Mouse (Mus musculus) liver, adult 2 months (tissue): ENCODE results near the gene Rpl18.

Experiments used
- CTCF ChIP-seq: fragments of 200-500 bp; IDR thresholded peaks from 2 replicates; pipeline ENCODE4 v1.5.1; 2011; ENCODE audit warnings: low read depth, low read length, control low read depth
- POLR2A ChIP-seq: fragments of 200-500 bp; IDR thresholded peaks from 2 replicates; pipeline ENCODE4 v1.6.1; 2011; ENCODE audit warnings: low read length, control low read depth; ENCODE audit not compliant: insufficient read depth; ENCODE audit errors: extremely low read depth

- no peak for TF ChIP-seq CTCF
- no peak for TF ChIP-seq POLR2A
These were observed 31.7 kb upstream of the Rpl18 start, which contains the start of gene Ntn5 for GRCm38 (mm10) chr7:45683396-45684050.
